Mouse (Mus musculus) spleen, adult 2 months (tissue): Measurements from ENCODE around the gene Espn. TPM values are rescaled to one million over a fixed set of nuclear protein-coding genes. Genes with fewer than 3 reads are reported as not detected.

ENCODE experiments used
- DNase-seq, 2 experiments: peaks; one replicate each; pipeline versions ENCODE4 v3.0.0 to v3.0.0-alpha.2; 2012 to 2021; ENCODE audit warnings: low spot score in 2 of 2, low read depth in 1 of 2
- H3K27ac ChIP-seq: fragments of 200-500 bp; 2 replicates; pipeline ENCODE4 v1.5.1; 2012; ENCODE audit warnings: low read length, inconsistent platforms; ENCODE audit not compliant: insufficient read depth
- H3K27me3 ChIP-seq: fragments of 200-500 bp; 2 replicates; pipeline ENCODE4 v1.6.1; 2012; ENCODE audit warnings: mild to moderate bottlenecking, moderate library complexity, low read length, inconsistent platforms; ENCODE audit not compliant: control insufficient read depth, insufficient read depth
- H3K36me3 ChIP-seq: fragments of 200-500 bp; 2 replicates; pipeline ENCODE4 v1.6.1; 2012; ENCODE audit warnings: mild to moderate bottlenecking, low read length, inconsistent platforms; ENCODE audit not compliant: control insufficient read depth, insufficient read depth
- H3K4me1 ChIP-seq: fragments of 200-500 bp; 2 replicates; pipeline ENCODE4 v1.6.1; 2011; ENCODE audit warnings: inconsistent platforms; ENCODE audit not compliant: control insufficient read depth, insufficient read depth, insufficient read length
- H3K4me3 ChIP-seq: fragments of 200-500 bp; 2 replicates; pipeline ENCODE4 v1.5.1; 2011; ENCODE audit warnings: mild to moderate bottlenecking, inconsistent platforms; ENCODE audit not compliant: insufficient read depth, insufficient read length; ENCODE audit errors: extremely low read depth
- CTCF ChIP-seq: fragments of 200-500 bp; IDR thresholded peaks from 2 replicates; pipeline ENCODE4 v1.5.1; 2011; ENCODE audit warnings: mild to moderate bottlenecking, inconsistent platforms; ENCODE audit not compliant: insufficient read depth, insufficient read length, insufficient replicate concordance; ENCODE audit errors: extremely low read depth
- POLR2A ChIP-seq: fragments of 200-500 bp; IDR thresholded peaks from 2 replicates; pipeline ENCODE4 v1.6.1; 2011; ENCODE audit warnings: low read depth, low read length, inconsistent platforms
- WGBS: fragments of 180-500 bp; shearing (Covaris S2); methylation state at CpG from one replicate; pipeline ENCODE4 v1.1.7; 2018; 5-methylcytosine and 5-hydroxymethylcytosine counted together
- polyA plus RNA-seq: library from polyadenylated mRNA; depleted of rRNA; stranded (reverse); fragments of >200 nt; gene quantifications from 2 replicates; pipeline ENCODE4 v1.2.3, GENCODE M21; 2012

Espn gene
- polyA plus RNA-seq, 1 experiment = 2.1 TPM

DNA sequence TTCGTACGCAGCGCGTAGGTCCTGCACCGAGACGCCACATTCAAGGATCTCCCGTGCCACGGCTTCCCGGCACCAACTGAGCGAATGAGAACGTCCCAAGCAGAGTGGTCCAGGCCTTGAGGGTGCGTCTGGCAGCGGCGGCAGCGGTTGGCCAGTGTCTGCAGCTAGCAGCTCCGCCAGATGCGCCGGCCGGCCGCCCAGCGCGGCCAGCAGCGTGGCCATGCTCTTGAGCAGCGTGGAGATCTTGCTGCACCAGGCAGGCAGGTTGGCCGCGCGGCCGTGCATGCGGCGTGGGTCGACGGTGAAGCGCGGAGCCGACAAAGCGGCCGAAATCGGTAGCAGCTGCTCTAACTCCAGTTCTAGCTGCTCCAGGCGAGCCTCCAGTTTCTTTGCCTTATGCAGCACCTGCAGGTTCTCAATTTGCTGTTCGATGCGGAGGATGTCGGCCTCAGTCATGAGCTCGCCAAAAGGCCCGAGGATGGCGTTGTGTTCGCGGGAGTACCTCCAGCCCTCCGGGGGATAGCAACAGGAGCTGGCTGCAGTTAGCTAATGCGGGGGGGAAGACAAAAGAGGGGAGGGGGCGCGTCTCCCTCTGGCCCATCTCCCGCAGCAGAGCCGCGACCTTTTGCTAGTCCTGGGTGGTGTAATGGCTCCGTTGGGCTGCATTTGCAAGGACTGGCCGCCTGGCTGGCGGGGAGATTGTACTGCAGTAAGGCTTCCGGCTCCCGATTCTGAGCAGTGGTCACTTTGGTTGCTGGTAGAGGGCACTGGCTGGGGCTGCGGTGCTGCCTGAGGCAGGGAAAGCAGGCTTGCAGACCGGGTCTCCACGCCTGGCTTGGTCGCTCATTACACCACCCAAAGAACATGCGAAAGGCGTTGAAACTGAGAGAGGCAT lies 25.9 kb downstream of the Espn start:
- TF ChIP-seq CTCF = no peak
- TF ChIP-seq POLR2A = no peak
- H3K36me3 ChIP-seq = no peaks in the 10 kb centered on the region
- 18% methylated on average over 65 of the region's 65 CpGs for WGBS
- H3K27ac ChIP-seq = peak overlapping the region; percentile 74
- DNase-seq = no peak
- peaks cover 34% of the 10 kb centered on the region for H3K27me3 ChIP-seq
- H3K4me3 ChIP-seq = peak overlapping the region; percentile 60
- H3K4me1 ChIP-seq = peaks cover 21% of the 10 kb centered on the region

DNA sequence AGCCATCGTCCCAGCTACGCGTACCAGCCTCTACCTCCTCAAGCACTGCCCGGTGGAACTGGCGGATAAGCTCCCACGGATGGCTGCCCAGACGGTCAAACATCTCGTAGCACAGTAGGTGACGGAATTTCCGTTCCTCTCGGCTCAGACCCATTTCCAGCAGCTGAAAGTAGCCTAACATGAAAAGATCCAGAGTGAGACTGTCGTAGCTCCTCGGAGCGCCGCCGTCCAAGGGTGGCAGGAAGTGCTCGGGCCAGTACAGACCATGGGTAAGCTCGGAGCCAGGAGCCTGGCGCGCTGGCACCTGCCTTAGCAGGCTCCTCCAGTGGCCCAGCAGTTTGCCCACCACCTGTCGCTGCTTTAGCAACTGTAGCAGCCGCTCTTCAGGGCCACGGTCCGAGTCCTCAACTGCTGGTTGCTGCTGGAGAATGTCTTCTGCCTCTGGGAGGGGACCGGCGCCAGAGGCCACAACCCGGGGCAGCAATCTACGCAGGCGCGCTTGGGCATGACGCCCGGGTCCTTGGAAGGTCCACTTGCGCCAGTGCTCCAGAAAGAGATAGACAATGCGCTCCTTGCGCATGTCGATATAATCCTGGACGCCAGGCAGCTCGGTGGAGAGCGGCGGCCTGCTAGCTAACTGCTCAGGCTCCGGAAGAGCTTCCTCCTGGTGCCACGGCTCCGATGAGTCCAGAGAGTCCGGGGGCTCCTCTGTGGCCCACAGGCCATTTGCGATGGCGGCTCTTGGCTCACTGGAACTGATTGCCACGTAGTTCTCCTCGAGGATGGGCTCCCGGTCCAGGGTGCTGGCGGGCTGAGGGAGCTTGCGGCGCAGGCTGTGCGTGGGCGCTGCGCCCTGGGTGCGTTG lies 26.8 kb downstream of the Espn start:
- peak overlapping the region; percentile 60 for H3K4me3 ChIP-seq
- H3K27me3 ChIP-seq = peaks cover 29% of the 10 kb centered on the region
- no peaks in the 10 kb centered on the region for H3K36me3 ChIP-seq
- H3K4me1 ChIP-seq = peaks cover 20% of the 10 kb centered on the region
- peak overlapping the region; percentile 74 for H3K27ac ChIP-seq
- no peak for DNase-seq
- 6% methylated on average over 56 of the region's 56 CpGs for WGBS
- TF ChIP-seq POLR2A = no peak
- no peak for TF ChIP-seq CTCF

DNA sequence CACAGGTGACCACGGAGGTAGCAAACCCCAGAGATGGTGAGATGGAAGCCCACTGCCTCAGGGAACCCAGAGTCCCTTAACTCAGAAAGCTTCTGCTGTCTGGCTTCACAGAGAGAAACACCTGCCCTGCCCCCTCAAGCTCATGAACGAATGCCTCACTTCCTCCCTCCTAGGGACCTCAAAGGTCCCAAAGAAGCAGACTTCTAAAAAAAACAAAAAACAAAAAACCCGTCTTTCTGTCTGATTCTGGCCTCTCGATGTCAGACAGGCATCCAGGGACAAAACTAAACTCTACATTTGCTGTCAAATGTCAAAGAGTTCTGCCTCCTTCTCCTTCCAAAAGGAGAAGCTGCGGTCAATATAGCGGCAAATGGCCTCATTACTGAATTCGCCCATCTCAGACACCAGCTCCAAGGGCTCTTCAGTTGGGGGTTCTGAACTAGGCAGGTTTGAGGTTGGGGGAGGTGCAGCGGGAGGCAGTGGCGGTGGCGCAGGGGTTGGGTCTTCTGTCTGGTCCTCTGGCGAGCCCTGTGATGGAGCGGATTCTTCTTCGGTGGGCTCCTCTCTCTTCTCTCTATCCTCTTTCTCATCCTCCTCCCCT lies 27.7 kb downstream of the Espn start:
- no peak for DNase-seq
- Histone ChIP-seq H3K36me3 (no peaks in the 10 kb centered on the region), H3K4me1 (peaks cover 24% of the 10 kb centered on the region), H3K27me3 (peaks cover 30% of the 10 kb centered on the region), H3K27ac (peak overlapping the region; percentile 74), H3K4me3 (peak overlapping the region; percentile 60)
- TF ChIP-seq POLR2A (no peak), CTCF (no peak)
- WGBS = 8% methylated on average over 13 of the region's 13 CpGs

DNA sequence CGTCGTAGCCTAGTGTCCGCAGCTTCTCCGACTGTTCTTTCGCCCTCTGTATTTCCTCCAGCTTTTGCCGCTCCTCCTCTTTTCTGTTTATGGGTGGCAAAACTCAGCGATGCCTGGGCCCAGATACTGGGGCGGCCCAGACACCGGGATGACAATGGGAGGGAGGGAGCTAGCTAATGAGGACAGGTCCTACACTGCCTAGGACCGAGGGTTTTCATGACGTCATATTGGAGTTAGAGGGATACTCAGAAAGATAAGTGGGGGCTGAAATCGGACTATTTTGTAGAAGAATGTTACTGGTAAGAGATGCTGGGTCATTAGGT lies 31.0 kb downstream of the Espn start:
- Histone ChIP-seq H3K4me1 (peaks cover 24% of the 10 kb centered on the region), H3K27me3 (peaks cover 22% of the 10 kb centered on the region), H3K36me3 (no peaks in the 10 kb centered on the region), H3K4me3 (peak overlapping the region; percentile 50; the same call in 1 of the 2 replicates), H3K27ac (peak overlapping the region; percentile 72)
- WGBS = 6% methylated on average over 12 of the region's 12 CpGs
- no peak for DNase-seq
- TF ChIP-seq CTCF (no peak), POLR2A (no peak)

DNA sequence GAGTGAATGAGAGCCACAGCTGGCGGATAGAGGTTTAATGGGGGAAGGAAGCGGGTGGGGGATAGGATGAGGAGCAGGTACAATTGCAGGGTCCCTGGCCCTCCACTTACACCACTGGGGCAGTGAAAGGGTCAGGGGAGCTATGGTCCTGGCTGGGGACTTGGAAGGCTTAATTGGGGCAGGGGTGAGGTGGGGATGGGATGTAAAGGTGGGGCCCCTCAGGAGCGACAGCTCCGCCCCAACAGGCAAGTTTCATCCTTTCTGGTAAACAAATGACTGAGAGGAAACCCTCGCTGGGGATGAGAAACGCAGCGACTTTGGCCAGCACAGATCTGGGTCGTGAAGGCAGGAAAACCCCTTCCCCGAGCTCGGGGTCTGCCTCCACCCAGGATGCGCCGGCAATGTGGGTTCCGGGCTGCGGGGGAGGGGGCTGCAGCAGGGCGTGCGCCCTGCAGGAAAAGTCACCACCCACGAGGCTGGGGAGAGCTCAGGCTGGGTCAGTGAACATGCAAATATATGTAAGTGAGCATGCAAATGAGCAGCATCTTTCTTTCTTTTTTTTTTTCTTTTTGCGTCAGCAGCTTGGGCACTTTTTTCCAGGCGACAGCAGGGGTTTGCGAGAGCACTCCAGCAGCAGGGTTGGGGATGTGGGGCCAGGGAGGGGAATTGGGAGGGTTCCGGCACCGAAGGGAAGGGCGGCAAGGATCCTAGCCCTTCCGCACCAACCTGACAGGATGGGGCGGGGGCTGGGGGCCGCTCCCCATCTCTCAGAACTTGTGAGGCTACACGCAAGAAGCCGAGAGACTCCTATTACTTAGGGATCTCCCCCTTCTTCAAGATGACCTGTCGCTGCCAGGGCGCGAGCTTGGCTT lies 31.6 kb downstream of the Espn start:
- Histone ChIP-seq H3K4me3 (peak overlapping the region; percentile 50; the same call in 1 of the 2 replicates), H3K4me1 (peaks cover 23% of the 10 kb centered on the region), H3K36me3 (no peaks in the 10 kb centered on the region), H3K27ac (peak overlapping the region; percentile 72), H3K27me3 (peaks cover 21% of the 10 kb centered on the region)
- no peak for TF ChIP-seq POLR2A
- TF ChIP-seq CTCF = no peak
- peak in 1 of 2 experiments; percentile 41 for DNase-seq
- 7% methylated on average over 31 of the region's 31 CpGs for WGBS
